Mouse (Mus musculus): ENCODE measurements around the gene Cartpt. TPM values are rescaled to one million over a fixed set of nuclear protein-coding genes. Genes with fewer than 3 reads are reported as not detected.

Cartpt gene
- polyA plus RNA-seq, 1 experiment from 2014 or later, result 1.8 TPM

- no peaks in the 10 kb centered on the region for H3K4me1 ChIP-seq (replicated peaks; ENCODE audit: control insufficient read depth, insufficient read depth, low read length)
- no peak overlapping the region for H3K4me2 ChIP-seq (ENCODE audit: low read depth, low read length, severe bottlenecking)
- ATAC-seq (replicated peaks; ENCODE audit: low FRiP score), result no peak
- no peak overlapping the region for H3K27ac ChIP-seq (ENCODE audit: low read depth, low read length)
- no peak overlapping the region for H3K9ac ChIP-seq (ENCODE audit: low read length)
- H3K9me3 ChIP-seq (ENCODE audit: control insufficient read depth, low read length), result no peaks in the 10 kb centered on the region
- WGBS, result 48% methylated on average over 4 of the region's 4 CpGs
- no peak for DNase-seq (ENCODE audit: low spot score)
- no peak overlapping the region for H3K4me3 ChIP-seq (ENCODE audit: low read depth, low read length)
- no peaks in the 10 kb centered on the region for H3K27me3 ChIP-seq (ENCODE audit: control insufficient read depth, insufficient read depth, low read length)
- H3K36me3 ChIP-seq (ENCODE audit: control insufficient read depth, insufficient read depth, low read length), result no peaks in the 10 kb centered on the region
Measured at GRCm38 (mm10) chr13:99851026-99851425, 49.9 kb downstream of the Cartpt start.

GRCm38 (mm10) chr13:99849597-99849996 is 51.3 kb downstream of the Cartpt start:
- Histone ChIP-seq H3K9ac (ENCODE audit: low read length) (peak overlapping the region; percentile 20; the same call in 1 of the 2 replicates), H3K27me3 (ENCODE audit: control insufficient read depth, insufficient read depth, low read length) (no peaks in the 10 kb centered on the region), H3K36me3 (ENCODE audit: control insufficient read depth, insufficient read depth, low read length) (no peaks in the 10 kb centered on the region), H3K27ac (ENCODE audit: low read depth, low read length) (no peak overlapping the region), H3K4me2 (ENCODE audit: low read depth, low read length, severe bottlenecking) (no peak overlapping the region), H3K4me3 (ENCODE audit: low read depth, low read length) (no peak overlapping the region), H3K4me1 (replicated peaks; ENCODE audit: control insufficient read depth, insufficient read depth, low read length) (no peaks in the 10 kb centered on the region), H3K9me3 (ENCODE audit: control insufficient read depth, low read length) (no peaks in the 10 kb centered on the region)
- peak; percentile 76 for DNase-seq (ENCODE audit: low spot score)
- ATAC-seq (replicated peaks; ENCODE audit: low FRiP score), result no peak
- WGBS, result 33% methylated on average over 15 of the region's 15 CpGs

Other genes starting within 250 kb of the Cartpt start
- gene Mccc2, start 114.5 kb upstream of the Cartpt start, polyA plus RNA-seq (2014; fragmentation: Nextera tagmentation; extraction: Ambion mirVana), result 33.0 and 37.7 TPM in 2 replicates
- gene Bdp1, start 203.0 kb upstream of the Cartpt start, polyA plus RNA-seq (2014; fragmentation: Nextera tagmentation; extraction: Ambion mirVana), result 25.7 and 31.2 TPM in 2 replicates
- gene Serf1, start 206.9 kb upstream of the Cartpt start, polyA plus RNA-seq (2014; fragmentation: Nextera tagmentation; extraction: Ambion mirVana), result 185 and 203 TPM in 2 replicates
- gene Smn1, start 223.8 kb upstream of the Cartpt start, polyA plus RNA-seq (2014; fragmentation: Nextera tagmentation; extraction: Ambion mirVana), result 79.9 and 91.0 TPM in 2 replicates